Mouse (Mus musculus) C2C12 (cell line): Measurements from ENCODE around the gene Ryr1. TPM values are rescaled to one million over a fixed set of nuclear protein-coding genes. Genes with fewer than 3 reads are reported as not detected.

Experiments used
- H3K27me3 ChIP-seq: one replicate; pipeline ENCODE4 v1.6.1; 2011; ENCODE audit not compliant: control insufficient read depth, insufficient read depth, insufficient read length
- H3K36me3 ChIP-seq: one replicate; pipeline ENCODE4 v1.6.1; 2011; ENCODE audit not compliant: control insufficient read depth, insufficient read depth
- H3K4me3 ChIP-seq: one replicate; pipeline ENCODE4 v1.5.1; 2011; ENCODE audit warnings: mild to moderate bottlenecking, control low read depth; ENCODE audit not compliant: poor library complexity, insufficient read depth, severe bottlenecking
- H3K79me2 ChIP-seq: one replicate; pipeline ENCODE4 v1.6.1; 2011; ENCODE audit not compliant: control insufficient read depth, insufficient read depth
- H3K79me3 ChIP-seq: one replicate; pipeline ENCODE4 v1.6.1; 2011; ENCODE audit warnings: low read depth, control low read depth
- H3ac ChIP-seq: one replicate; pipeline ENCODE3; 2011; ENCODE audit warnings: low read depth; ENCODE audit not compliant: control insufficient read depth, insufficient read length
- CEBPB ChIP-seq: IDR thresholded peaks from one replicate; pipeline ENCODE4 v1.6.1; 2011; ENCODE audit warnings: low read depth, mild to moderate bottlenecking, control low read depth, moderate library complexity
- CTCF ChIP-seq: IDR thresholded peaks from one replicate; pipeline ENCODE4 v1.5.1; 2011; ENCODE audit not compliant: control insufficient read depth, insufficient read depth, insufficient read length
- FOSL1 ChIP-seq: IDR thresholded peaks from one replicate; pipeline ENCODE4 v1.8.0; 2011; ENCODE audit warnings: mild to moderate bottlenecking, low read length; ENCODE audit not compliant: poor library complexity, insufficient read depth, severe bottlenecking
- MAX ChIP-seq: IDR thresholded peaks from one replicate; pipeline ENCODE4 v1.6.1; 2011; ENCODE audit warnings: mild to moderate bottlenecking, control low read depth
- MYOD1 ChIP-seq: IDR thresholded peaks from one replicate; pipeline ENCODE4 v1.6.1; 2011; ENCODE audit warnings: low read depth; ENCODE audit not compliant: control insufficient read depth, insufficient read length
- MYOG ChIP-seq: IDR thresholded peaks from one replicate; pipeline ENCODE4 v1.6.1; 2011; ENCODE audit not compliant: control insufficient read depth, insufficient read length; ENCODE audit errors: extremely low read depth
- USF1 ChIP-seq: IDR thresholded peaks from one replicate; pipeline ENCODE4 v1.6.1; 2011; ENCODE audit warnings: low read depth, mild to moderate bottlenecking, control low read depth, moderate library complexity
- polyA plus RNA-seq: library from polyadenylated mRNA; unstranded; fragments of >200 nt; fragmentation: generic; extraction: Trizol; gene quantifications from one replicate; pipeline ENCODE4 v1.2.1, GENCODE M21; 2012; ENCODE audit warnings: missing spikeins

Ryr1 gene
- polyA plus RNA-seq, 1 experiment, result 1.1 TPM

GRCm38 (mm10) chr7:29029690-29030656 is 95.0 kb downstream of the Ryr1 start:
- TF ChIP-seq MYOG, result no peak
- no peaks in the 10 kb centered on the region for H3K27me3 ChIP-seq
- no peaks in the 10 kb centered on the region for H3K79me2 ChIP-seq
- no peak overlapping the region for H3K4me3 ChIP-seq
- no peak overlapping the region for H3ac ChIP-seq
- H3K79me3 ChIP-seq, result no peaks in the 10 kb centered on the region
- no peaks in the 10 kb centered on the region for H3K36me3 ChIP-seq

- Histone ChIP-seq H3ac (no peak overlapping the region), H3K79me3 (no peaks in the 10 kb centered on the region), H3K79me2 (no peaks in the 10 kb centered on the region), H3K4me3 (no peak overlapping the region), H3K36me3 (no peaks in the 10 kb centered on the region), H3K27me3 (no peaks in the 10 kb centered on the region)
- no peak for TF ChIP-seq CEBPB
- TF ChIP-seq MAX, result no peak
- TF ChIP-seq MYOG, result no peak
- TF ChIP-seq USF1, result no peak
- TF ChIP-seq MYOD1, result no peak
- no peak for TF ChIP-seq FOSL1
- no peak for TF ChIP-seq CTCF
Observed at GRCm38 (mm10) chr7:29028761-29029160, 96.2 kb downstream of the Ryr1 start.

GRCm38 (mm10) chr7:29026811-29027210 is 98.2 kb downstream of the Ryr1 start:
- Histone ChIP-seq H3K36me3 (no peaks in the 10 kb centered on the region), H3ac (no peak overlapping the region), H3K79me2 (no peaks in the 10 kb centered on the region), H3K27me3 (no peaks in the 10 kb centered on the region), H3K4me3 (no peak overlapping the region), H3K79me3 (no peaks in the 10 kb centered on the region)
- no peak for TF ChIP-seq MYOG
- no peak for TF ChIP-seq MAX
- no peak for TF ChIP-seq MYOD1
- TF ChIP-seq FOSL1, result no peak
- TF ChIP-seq CEBPB, result no peak
- TF ChIP-seq CTCF, result no peak
- no peak for TF ChIP-seq USF1

- no peaks in the 10 kb centered on the region for H3K27me3 ChIP-seq
- H3K79me2 ChIP-seq, result no peaks in the 10 kb centered on the region
- H3K4me3 ChIP-seq, result no peak overlapping the region
- H3K79me3 ChIP-seq, result no peaks in the 10 kb centered on the region
- H3ac ChIP-seq, result no peak overlapping the region
- no peak for TF ChIP-seq CTCF
- TF ChIP-seq MYOG, result no peak
- H3K36me3 ChIP-seq, result no peaks in the 10 kb centered on the region
Observed at GRCm38 (mm10) chr7:29026195-29026594, 98.8 kb downstream of the Ryr1 start.

- H3K27me3 ChIP-seq, result no peaks in the 10 kb centered on the region
- TF ChIP-seq MYOG (no peak), CEBPB (no peak), FOSL1 (no peak), MAX (no peak), USF1 (no peak), CTCF (no peak), MYOD1 (no peak)
- H3K79me2 ChIP-seq, result no peaks in the 10 kb centered on the region
- H3ac ChIP-seq, result no peak overlapping the region
- H3K79me3 ChIP-seq, result no peaks in the 10 kb centered on the region
- H3K4me3 ChIP-seq, result no peak overlapping the region
- no peaks in the 10 kb centered on the region for H3K36me3 ChIP-seq
Observed at GRCm38 (mm10) chr7:29025566-29025965, 99.4 kb downstream of the Ryr1 start.

GRCm38 (mm10) chr7:29023514-29023913 is 101.5 kb downstream of the Ryr1 start:
- Histone ChIP-seq H3ac (no peak overlapping the region), H3K27me3 (no peaks in the 10 kb centered on the region), H3K36me3 (no peaks in the 10 kb centered on the region), H3K79me3 (no peaks in the 10 kb centered on the region), H3K79me2 (no peaks in the 10 kb centered on the region), H3K4me3 (no peak overlapping the region)
- TF ChIP-seq FOSL1 (no peak), CTCF (no peak), MYOG (no peak), USF1 (no peak)
